ENCODE assay signal across 12 mouse cellular contexts in genomic region chr4:57678991-57679457, GRCm38 (mm10). TPM values are rescaled to one million over a fixed set of nuclear protein-coding genes. Genes with fewer than 3 reads are reported as not detected.
DNase-seq lines count a peak whose midpoint lies in the region; ATAC-seq lines count a peak whose summit lies in the region.
"Had no signal": no experiment of that assay in that cellular context is flagged by ENCODE, and none has a peak within 500 bp of the region (broad histone marks: within the 10 kb centered on the region; RNA-seq: fewer than 3 reads in every experiment).

No protein-coding gene starts in this region.

- no peak for ATAC-seq in heart, embryonic 11.5 days (replicated peaks; ENCODE audit: insufficient number of reproducible peaks, low FRiP score, low TSS enrichment)
- ATAC-seq in lung, embryonic 15.5 days (ENCODE audit: borderline replicate concordance, extremely low read depth, low FRiP score, low TSS enrichment) = no peak
- ATAC-seq in midbrain, embryonic 11.5 days (ENCODE audit: low FRiP score) = no peak

- H3K27me3 ChIP-seq in heart, embryonic 11.5 days (ENCODE audit: control insufficient read depth, insufficient read depth, low read length) = no peaks in the 10 kb centered on the region
- no peaks in the 10 kb centered on the region for H3K27me3 ChIP-seq in lung, embryonic 15.5 days
- H3K27me3 ChIP-seq in embryonic facial prominence, embryonic 10.5 days (replicated peaks; ENCODE audit: low read depth, poor library complexity, severe bottlenecking) = no peaks in the 10 kb centered on the region; the same call in 1 of the 2 replicates
- no peaks in the 10 kb centered on the region for H3K27me3 ChIP-seq in midbrain, embryonic 11.5 days (ENCODE audit: control insufficient read depth, insufficient read depth, low read length)
- peaks cover 20% of the 10 kb centered on the region for H3K27me3 ChIP-seq in midbrain, embryonic 10.5 days (ENCODE audit: low read depth, poor library complexity, severe bottlenecking)

- no peaks in the 10 kb centered on the region for H3K36me3 ChIP-seq in heart, embryonic 11.5 days (ENCODE audit: control insufficient read depth, insufficient read depth, low read length)
- no peaks in the 10 kb centered on the region for H3K36me3 ChIP-seq in lung, embryonic 15.5 days
- no peaks in the 10 kb centered on the region for H3K36me3 ChIP-seq in embryonic facial prominence, embryonic 10.5 days (replicated peaks)
- no peaks in the 10 kb centered on the region for H3K36me3 ChIP-seq in midbrain, embryonic 11.5 days (ENCODE audit: control insufficient read depth, insufficient read depth, low read length)
- no peaks in the 10 kb centered on the region for H3K36me3 ChIP-seq in midbrain, embryonic 10.5 days

- H3K9ac ChIP-seq in heart, embryonic 11.5 days (ENCODE audit: low read depth, low read length) = no peak overlapping the region
- H3K9ac ChIP-seq in lung, embryonic 15.5 days = no peak overlapping the region
- no peak overlapping the region for H3K9ac ChIP-seq in midbrain, embryonic 11.5 days (ENCODE audit: low read length)

- no peak overlapping the region for H3K27ac ChIP-seq in heart, embryonic 11.5 days (ENCODE audit: low read depth, low read length)
- H3K27ac ChIP-seq in lung, embryonic 15.5 days = peak overlapping the region; percentile 66
- no peak overlapping the region for H3K27ac ChIP-seq in embryonic facial prominence, embryonic 10.5 days (replicated peaks)
- no peak overlapping the region for H3K27ac ChIP-seq in midbrain, embryonic 11.5 days (ENCODE audit: low read depth, low read length)
- no peak overlapping the region for H3K27ac ChIP-seq in midbrain, embryonic 10.5 days (replicated peaks)

- no peak overlapping the region for H3K4me2 ChIP-seq in heart, embryonic 11.5 days
- H3K4me2 ChIP-seq in lung, embryonic 15.5 days = no peak overlapping the region
- H3K4me2 ChIP-seq in midbrain, embryonic 11.5 days = no peak overlapping the region
- H3K4me2 ChIP-seq: liver, embryonic 11.5 days had no signal

- 69% methylated on average over 9 of the region's 9 CpGs for WGBS in heart, embryonic 11.5 days (ENCODE audit: insufficient replicate concordance)
- WGBS in lung, embryonic 15.5 days = 54% methylated on average over 9 of the region's 9 CpGs
- 89% methylated on average over 9 of the region's 9 CpGs for WGBS in embryonic facial prominence, embryonic 10.5 days
- WGBS in midbrain, embryonic 11.5 days = 81% methylated on average over 9 of the region's 9 CpGs
- WGBS in midbrain, embryonic 10.5 days = 82% methylated on average over 9 of the region's 9 CpGs

- no peak overlapping the region for H3K4me3 ChIP-seq in heart, embryonic 11.5 days (ENCODE audit: low read depth, low read length)
- H3K4me3 ChIP-seq in lung, embryonic 15.5 days = no peak overlapping the region
- H3K4me3 ChIP-seq in embryonic facial prominence, embryonic 10.5 days = no peak overlapping the region
- no peak overlapping the region for H3K4me3 ChIP-seq in midbrain, embryonic 11.5 days (ENCODE audit: low read depth, low read length)
- H3K4me3 ChIP-seq in midbrain, embryonic 10.5 days = no peak overlapping the region

- H3K9me3 ChIP-seq in heart, embryonic 11.5 days (replicated peaks; ENCODE audit: control insufficient read depth, low read length) = no peaks in the 10 kb centered on the region
- no peaks in the 10 kb centered on the region for H3K9me3 ChIP-seq in lung, embryonic 15.5 days
- H3K9me3 ChIP-seq in embryonic facial prominence, embryonic 10.5 days = no peaks in the 10 kb centered on the region
- H3K9me3 ChIP-seq in midbrain, embryonic 11.5 days (ENCODE audit: control insufficient read depth, low read length) = no peaks in the 10 kb centered on the region
- H3K9me3 ChIP-seq in midbrain, embryonic 10.5 days (replicated peaks) = no peaks in the 10 kb centered on the region

- H3K4me1 ChIP-seq in heart, embryonic 11.5 days (ENCODE audit: control insufficient read depth, insufficient read depth, low read length) = peaks cover 46% of the 10 kb centered on the region
- H3K4me1 ChIP-seq in lung, embryonic 15.5 days = peaks cover 29% of the 10 kb centered on the region
- H3K4me1 ChIP-seq in embryonic facial prominence, embryonic 10.5 days = peaks cover 31% of the 10 kb centered on the region
- H3K4me1 ChIP-seq in midbrain, embryonic 11.5 days (ENCODE audit: control insufficient read depth, insufficient read depth, low read length) = 0 out of 2 replicates have a peak, but pooled peaks cover 4% of the 10 kb centered on the region
- H3K4me1 ChIP-seq in midbrain, embryonic 10.5 days = peaks cover 31% of the 10 kb centered on the region

- DNase-seq in heart, adult 11 months = peak; percentile 99
- DNase-seq in A20 (ENCODE audit: low read depth, low spot score) = peak; percentile 61
- DNase-seq in heart, adult 9 months (ENCODE audit: low spot score in 2 of 2) = peak; percentile 80 to 91
- no peak for DNase-seq in embryonic facial prominence, embryonic 10.5 days (ENCODE audit: low spot score)
- no peak for DNase-seq in midbrain, embryonic 11.5 days (ENCODE audit: low spot score, missing footprints)
- DNase-seq in midbrain, embryonic 10.5 days (ENCODE audit: low spot score) = no peak
- DNase-seq: adrenal gland, postnatal 10 days; B cell, adult 2 months; cerebellum, postnatal 10 days had no signal

RNA-seq across cellular contexts. Expression of gene Akap2, which starts 38.4 kb away (rescaled TPM):
- polyA plus RNA-seq in heart, embryonic 11.5 days (2014; fragmentation: Nextera tagmentation; extraction: Ambion mirVana) = 43.4 and 45.9 TPM in 2 replicates
- polyA plus RNA-seq in lung, embryonic 15.5 days (2015; fragmentation: Nextera tagmentation; extraction: Ambion mirVana) = 45.5 and 47.0 TPM in 2 replicates
- polyA plus RNA-seq in embryonic facial prominence, embryonic 10.5 days (2016; fragmentation: Nextera tagmentation; extraction: Ambion mirVana) = 21.3 and 24.7 TPM in 2 replicates
- polyA plus RNA-seq in midbrain, embryonic 11.5 days (2014; fragmentation: Nextera tagmentation; extraction: Ambion mirVana) = 17.9 and 18.9 TPM in 2 replicates
- polyA plus RNA-seq in midbrain, embryonic 10.5 days (2016; fragmentation: Nextera tagmentation; extraction: Ambion mirVana) = 22.2 and 26.3 TPM in 2 replicates

Comparison
In these comparisons a context has a peak if more than half of its experiments do, and no peak if none do; other contexts are left out.
1. DNase-seq: peak in heart, adult 11 months (single experiment), A20 (single experiment) and heart, adult 9 months (2 of 2); none in embryonic facial prominence, embryonic 10.5 days (single experiment), midbrain, embryonic 11.5 days (single experiment) and midbrain, embryonic 10.5 days (single experiment).